Mouse (Mus musculus): ENCODE measurements around the gene Aldh3a2. TPM values are rescaled to one million over a fixed set of nuclear protein-coding genes. Genes with fewer than 3 reads are reported as not detected.
"Not testable (repeated sequence)": the region's sequence is repeated elsewhere in the genome, so short reads cannot be mapped to it uniquely, and the experiment has no call there.

Aldh3a2 gene
- total RNA-seq, 2 experiments from 2014 or later: 10.6 to 30.6 TPM

DNA sequence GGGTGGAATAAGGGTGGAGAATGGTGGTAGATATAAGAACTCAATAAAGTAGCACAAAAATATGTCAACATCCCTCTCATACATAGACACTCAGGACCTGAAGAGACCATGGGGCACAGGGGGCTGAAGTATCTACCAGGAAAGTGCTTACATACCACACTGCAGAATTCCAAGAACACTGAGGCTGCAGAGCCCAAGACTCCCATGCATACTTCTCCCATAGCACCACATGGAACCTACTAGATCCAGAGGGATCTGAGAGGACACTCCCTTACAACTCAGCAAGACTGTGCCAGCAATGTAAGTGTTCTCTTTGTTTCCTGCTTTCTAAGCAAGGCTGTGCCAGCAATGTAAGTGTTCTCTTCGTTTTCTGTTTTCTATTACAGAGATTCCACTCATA, 83.4 kb downstream of the Aldh3a2 start:
- no peak for ATAC-seq (replicated peaks; ENCODE audit: low FRiP score, low TSS enrichment, poor library complexity, severe bottlenecking)

DNA sequence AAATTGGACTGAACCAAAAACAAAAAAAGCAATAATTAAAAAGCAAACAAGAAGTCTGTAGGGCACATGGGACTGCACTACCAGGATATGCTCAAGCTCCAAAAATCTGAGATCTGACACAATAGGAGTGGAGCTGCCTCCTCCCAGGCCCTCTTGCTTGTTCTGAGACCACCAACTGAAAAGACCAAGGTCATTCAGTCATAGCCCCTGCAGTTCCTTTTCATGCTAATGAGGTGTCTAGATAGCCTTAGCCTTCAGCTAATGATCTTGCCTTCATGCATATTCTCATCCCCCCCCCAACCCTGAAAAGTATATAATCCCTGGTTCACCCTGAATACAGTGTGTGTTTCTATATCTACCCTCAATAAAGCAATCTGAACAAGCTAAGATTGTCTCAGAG, 85.6 kb downstream of the Aldh3a2 start:
- no peak for ATAC-seq (replicated peaks; ENCODE audit: low FRiP score, low TSS enrichment, poor library complexity, severe bottlenecking)

DNA sequence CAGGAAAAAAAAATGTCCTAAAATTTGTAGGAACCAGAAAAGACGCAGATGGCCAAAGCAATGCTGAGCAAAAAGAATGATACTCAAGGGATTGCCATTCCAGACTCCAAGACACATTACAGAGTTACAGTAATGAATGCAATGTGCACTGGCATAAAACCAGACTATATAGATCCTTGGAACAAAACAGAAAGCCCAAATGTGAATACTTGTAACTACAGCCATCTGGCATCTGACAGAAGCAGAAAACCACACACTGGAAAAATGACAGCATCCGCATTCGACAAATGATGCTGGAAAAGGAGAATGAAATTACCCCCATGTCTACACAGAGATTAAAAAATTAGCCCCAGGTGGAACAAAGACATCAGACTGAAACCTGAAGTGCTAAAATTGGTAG, 86.9 kb downstream of the Aldh3a2 start:
- ATAC-seq (replicated peaks; ENCODE audit: low FRiP score, low TSS enrichment, poor library complexity, severe bottlenecking): no peak

DNA sequence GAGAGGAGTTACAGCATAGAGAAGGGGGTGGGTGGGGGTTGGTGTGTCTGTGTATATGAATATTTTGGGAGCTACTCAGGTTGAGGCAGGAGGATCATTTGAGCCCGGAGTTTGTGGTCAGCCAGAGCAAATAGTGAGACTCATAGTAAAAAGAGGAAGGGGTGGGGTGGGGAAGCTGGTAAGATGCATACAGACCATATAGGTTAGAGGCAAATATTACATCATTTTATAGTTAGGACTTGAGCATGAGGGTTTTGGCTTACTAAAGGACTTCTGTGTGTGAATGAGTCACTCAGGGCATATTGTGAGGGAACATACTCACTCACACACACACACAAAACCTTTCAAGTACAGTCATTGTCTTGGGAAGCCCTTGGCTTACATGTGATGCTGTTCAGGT, 90.9 kb downstream of the Aldh3a2 start:
- no peak for ATAC-seq (replicated peaks; ENCODE audit: low FRiP score, low TSS enrichment, poor library complexity, severe bottlenecking)

DNA sequence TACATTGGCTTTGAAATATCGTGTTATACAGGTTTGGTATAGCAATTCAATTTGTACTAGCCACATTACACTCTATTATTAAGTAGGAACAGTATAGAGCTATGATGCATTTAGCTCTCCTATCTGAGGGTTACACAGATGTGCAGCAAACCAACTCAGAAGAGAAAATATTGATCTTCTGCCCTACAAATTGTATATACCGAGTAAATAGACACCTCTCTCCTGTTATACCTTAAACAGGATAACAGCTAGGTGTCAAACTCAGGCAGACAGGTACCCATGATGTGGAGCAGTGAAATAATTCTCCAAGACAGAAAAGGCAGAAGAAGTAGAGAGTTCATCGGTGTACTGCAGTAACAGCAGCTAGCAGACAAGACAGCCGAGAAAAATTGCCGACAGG, 91.5 kb downstream of the Aldh3a2 start:
- no peak for ATAC-seq (replicated peaks; ENCODE audit: low FRiP score, low TSS enrichment, poor library complexity, severe bottlenecking)

DNA sequence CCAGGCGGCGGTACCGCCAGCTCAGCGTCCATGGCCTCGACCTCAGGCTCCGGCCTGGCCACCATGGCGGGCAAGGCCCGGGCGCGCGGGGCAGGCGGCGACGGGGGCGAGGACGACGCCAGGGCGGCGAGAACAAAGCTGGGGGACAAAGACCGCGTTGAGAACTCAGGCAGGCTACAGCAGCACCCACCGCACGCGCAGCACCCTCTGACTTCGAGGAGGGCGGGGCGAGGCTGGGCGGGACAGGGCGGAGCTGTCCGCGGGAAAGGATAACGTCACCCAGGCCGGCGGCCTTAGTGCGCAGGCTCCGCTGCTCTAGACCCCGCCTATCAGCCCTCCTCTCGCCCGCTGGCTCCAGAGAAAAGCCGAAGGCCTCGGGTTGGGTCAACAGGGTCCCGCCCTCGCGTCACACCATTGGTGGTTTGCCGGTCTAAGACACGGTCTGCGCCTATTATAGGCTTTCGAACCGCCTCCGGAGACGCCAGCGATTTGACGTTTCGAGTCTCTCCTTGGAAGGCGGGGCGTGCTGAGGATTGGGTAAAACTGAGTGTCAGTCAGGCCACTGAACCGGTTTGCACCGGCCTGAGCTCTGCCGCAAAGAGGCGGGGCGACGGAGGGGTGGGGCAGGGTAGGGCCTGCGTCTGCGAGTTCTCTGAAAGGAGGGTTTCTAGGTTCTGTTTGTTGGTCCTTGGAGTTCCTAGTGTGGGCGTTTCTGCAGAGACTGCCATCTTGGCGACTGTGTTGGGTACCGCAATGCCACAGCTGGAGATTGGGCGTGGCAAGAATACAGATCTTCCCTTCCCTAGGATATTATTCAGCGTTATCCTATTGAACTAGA, 92.2 kb downstream of the Aldh3a2 start, which contains the start of gene Usp22:
Usp22 (minus strand) TSS at position 235 of the 838 bp plus-strand sequence.
- ATAC-seq (replicated peaks; ENCODE audit: low FRiP score, low TSS enrichment, poor library complexity, severe bottlenecking): peak; percentile 98

DNA sequence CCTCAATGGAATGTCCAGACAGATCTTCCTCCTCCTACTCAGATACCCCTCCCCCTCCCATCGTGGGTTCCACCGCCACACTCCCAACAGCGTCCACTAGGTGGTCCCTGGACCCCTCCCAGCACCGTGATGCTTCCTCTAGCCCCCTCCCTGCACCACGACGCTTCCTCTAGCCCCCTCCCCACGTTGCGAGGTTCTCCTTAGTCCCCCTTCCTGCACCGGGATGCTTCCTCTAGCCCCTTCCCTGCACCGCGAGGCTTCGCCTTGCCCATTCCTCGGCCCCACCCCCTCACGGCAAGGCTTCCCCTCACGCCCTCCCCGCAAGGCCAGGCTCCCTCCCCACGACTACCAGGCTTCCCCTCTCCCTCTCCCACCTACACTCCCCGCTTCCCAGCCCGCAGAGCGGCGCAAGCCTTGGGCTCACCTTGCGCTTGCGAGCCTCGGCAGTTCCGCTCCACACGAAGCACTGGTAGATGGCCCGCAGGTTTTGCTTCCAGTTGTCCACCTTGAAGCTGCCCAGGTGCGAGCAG, 92.9 kb downstream of the Aldh3a2 start:
- no peak for ATAC-seq (replicated peaks; ENCODE audit: low FRiP score, low TSS enrichment, poor library complexity, severe bottlenecking)

DNA sequence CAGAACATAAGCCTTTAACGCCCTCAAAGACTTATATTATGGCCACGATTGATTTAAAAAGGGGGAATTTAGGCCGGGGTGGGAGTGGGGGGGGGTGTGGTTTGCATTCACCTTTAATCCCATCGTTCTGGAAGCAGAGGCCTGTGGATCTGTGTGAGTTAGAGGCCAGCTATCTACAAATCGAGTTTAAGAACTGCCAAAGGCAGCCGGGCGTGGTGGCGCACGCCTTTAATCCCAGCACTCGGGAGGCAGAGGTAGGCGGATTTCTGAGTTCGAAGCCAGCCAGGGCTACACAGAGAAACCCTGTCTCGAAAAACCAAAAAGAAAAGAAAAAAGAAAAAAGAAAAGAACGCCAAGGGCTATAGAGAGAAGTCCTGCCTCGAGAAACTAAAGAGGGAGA, 93.8 kb downstream of the Aldh3a2 start:
- not testable (repeated sequence) for ATAC-seq (replicated peaks; ENCODE audit: low FRiP score, low TSS enrichment, poor library complexity, severe bottlenecking)

Other genes starting within 250 kb of the Aldh3a2 start
- gene Kcnj12, start 244.9 kb downstream of the Aldh3a2 start, total RNA-seq (2014; fragmentation: Nextera tagmentation): not detected in 2 replicates
- gene Kcnj12, start 244.9 kb downstream of the Aldh3a2 start, total RNA-seq (2017): not detected in 2 replicates
- 2.3 TPM in 2 replicates for gene Tnfrsf13b, start 140.7 kb downstream of the Aldh3a2 start, total RNA-seq (2014; fragmentation: Nextera tagmentation)
- gene Tnfrsf13b, start 140.7 kb downstream of the Aldh3a2 start, total RNA-seq (2017): 12.5 and 15.5 TPM in 2 replicates
- gene Usp22, start 92.4 kb downstream of the Aldh3a2 start, total RNA-seq (2014; fragmentation: Nextera tagmentation): 19.8 and 20.3 TPM in 2 replicates
- 23.9 and 24.0 TPM in 2 replicates for gene Usp22, start 92.4 kb downstream of the Aldh3a2 start, total RNA-seq (2017)
- not detected in 2 replicates for gene Aldh3a1, start 59.9 kb downstream of the Aldh3a2 start, total RNA-seq (2014; fragmentation: Nextera tagmentation)
- not detected in 2 replicates for gene Aldh3a1, start 59.9 kb downstream of the Aldh3a2 start, total RNA-seq (2017)
- not detected in 2 replicates for gene Slc47a2, start 75.4 kb upstream of the Aldh3a2 start, total RNA-seq (2014; fragmentation: Nextera tagmentation)
- not detected in 2 replicates for gene Slc47a2, start 75.4 kb upstream of the Aldh3a2 start, total RNA-seq (2017)
- not detected in 2 replicates for gene Slc47a1, start 110.9 kb upstream of the Aldh3a2 start, total RNA-seq (2014; fragmentation: Nextera tagmentation)
- gene Slc47a1, start 110.9 kb upstream of the Aldh3a2 start, total RNA-seq (2017): not detected in 2 replicates
- not detected in 2 replicates for gene Rnf112, start 186.7 kb upstream of the Aldh3a2 start, total RNA-seq (2014; fragmentation: Nextera tagmentation)
- not detected in 2 replicates for gene Rnf112, start 186.7 kb upstream of the Aldh3a2 start, total RNA-seq (2017)
- gene Mfap4, start 218.0 kb upstream of the Aldh3a2 start, total RNA-seq (2014; fragmentation: Nextera tagmentation): not detected in 2 replicates
- gene Mfap4, start 218.0 kb upstream of the Aldh3a2 start, total RNA-seq (2017): not detected in 2 replicates
- 6.8 and 15.5 TPM in 2 replicates for gene Mapk7, start 226.9 kb upstream of the Aldh3a2 start, total RNA-seq (2014; fragmentation: Nextera tagmentation)
- 5.1 and 9.5 TPM in 2 replicates for gene Mapk7, start 226.9 kb upstream of the Aldh3a2 start, total RNA-seq (2017)
- 4.3 and 8.6 TPM in 2 replicates for gene B9d1, start 237.7 kb upstream of the Aldh3a2 start, total RNA-seq (2014; fragmentation: Nextera tagmentation)
- gene B9d1, start 237.7 kb upstream of the Aldh3a2 start, total RNA-seq (2017): 3.4 and 10.4 TPM in 2 replicates

Measured in megakaryocyte-erythroid progenitor cell, adult 5-6 weeks (primary cell).